Mouse (Mus musculus) bone marrow macrophage, adult 2 months (primary cell): ENCODE measurements around the gene Cln5.

ENCODE experiments used
- CTCF ChIP-seq: IDR thresholded peaks from 2 replicates; pipeline ENCODE4 v1.5.1; 2012; ENCODE audit warnings: low read depth, mild to moderate bottlenecking, low read length, moderate library complexity
- POLR2A ChIP-seq: IDR thresholded peaks from 2 replicates; pipeline ENCODE4 v1.6.1; 2012; ENCODE audit warnings: mild to moderate bottlenecking, low read depth, low read length, borderline replicate concordance

DNA sequence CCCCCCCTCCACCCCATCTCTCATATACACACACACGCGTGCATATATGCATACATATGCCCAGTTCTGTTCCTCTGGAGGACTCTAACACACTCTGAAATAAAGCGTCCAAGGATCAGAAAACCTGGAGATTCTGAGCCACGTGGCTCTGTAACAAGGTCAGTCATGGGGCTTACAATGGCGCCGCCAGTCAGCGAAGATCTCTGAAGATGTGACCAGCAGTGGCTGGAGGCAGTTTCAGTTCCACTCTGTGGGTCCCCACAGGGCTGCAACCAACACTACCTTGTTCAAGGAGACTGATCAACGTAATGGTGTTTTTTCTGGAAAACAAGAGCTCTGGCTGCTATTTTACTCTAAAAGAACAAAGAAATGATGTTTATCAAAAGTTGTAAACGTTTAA lies 35.9 kb upstream of the Cln5 start:
- TF ChIP-seq CTCF (no peak), POLR2A (no peak)
